Mouse (Mus musculus) frontal cortex, adult 2 months (tissue): ENCODE results near the gene Fam178b. TPM values are rescaled to one million over a fixed set of nuclear protein-coding genes. Genes with fewer than 3 reads are reported as not detected.
A peak's percentile ranks its signal among the peaks of the same experiment; 100 is the strongest.

Experiments
- DNase-seq, 2 experiments: peaks; one replicate each; pipeline ENCODE4 v3.0.0; 2022; ENCODE audit warnings: low spot score in 1 of 2; ENCODE audit errors: extremely low spot score in 1 of 2
- polyA plus RNA-seq: library from polyadenylated mRNA; depleted of rRNA; stranded (reverse); fragments of >200 nt; gene quantifications from 2 replicates; pipeline ENCODE4 v1.2.3, GENCODE M21; 2012

The Fam178b gene
- polyA plus RNA-seq, 1 experiment: 0.58 TPM

DNA sequence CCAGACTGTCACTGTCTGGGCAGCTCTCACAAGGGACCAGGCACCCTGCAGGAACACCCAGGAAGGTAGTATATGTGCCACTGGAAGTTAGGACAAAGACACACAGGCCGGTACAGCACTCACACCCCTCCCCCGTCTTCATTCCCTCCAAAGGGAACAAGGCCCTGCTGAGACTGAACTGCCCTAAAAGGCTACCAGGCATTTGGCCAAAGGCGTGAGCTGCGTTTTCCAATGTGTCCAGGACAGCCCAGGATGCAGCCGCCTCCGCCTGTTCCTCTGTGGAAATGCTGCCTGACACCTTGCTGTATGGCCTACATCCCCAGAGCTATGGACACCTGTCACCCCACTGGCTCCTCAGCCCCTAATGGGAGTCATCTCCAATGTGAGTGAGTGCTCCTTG lies 93.5 kb downstream of the Fam178b start:
- no peak for DNase-seq

DNA sequence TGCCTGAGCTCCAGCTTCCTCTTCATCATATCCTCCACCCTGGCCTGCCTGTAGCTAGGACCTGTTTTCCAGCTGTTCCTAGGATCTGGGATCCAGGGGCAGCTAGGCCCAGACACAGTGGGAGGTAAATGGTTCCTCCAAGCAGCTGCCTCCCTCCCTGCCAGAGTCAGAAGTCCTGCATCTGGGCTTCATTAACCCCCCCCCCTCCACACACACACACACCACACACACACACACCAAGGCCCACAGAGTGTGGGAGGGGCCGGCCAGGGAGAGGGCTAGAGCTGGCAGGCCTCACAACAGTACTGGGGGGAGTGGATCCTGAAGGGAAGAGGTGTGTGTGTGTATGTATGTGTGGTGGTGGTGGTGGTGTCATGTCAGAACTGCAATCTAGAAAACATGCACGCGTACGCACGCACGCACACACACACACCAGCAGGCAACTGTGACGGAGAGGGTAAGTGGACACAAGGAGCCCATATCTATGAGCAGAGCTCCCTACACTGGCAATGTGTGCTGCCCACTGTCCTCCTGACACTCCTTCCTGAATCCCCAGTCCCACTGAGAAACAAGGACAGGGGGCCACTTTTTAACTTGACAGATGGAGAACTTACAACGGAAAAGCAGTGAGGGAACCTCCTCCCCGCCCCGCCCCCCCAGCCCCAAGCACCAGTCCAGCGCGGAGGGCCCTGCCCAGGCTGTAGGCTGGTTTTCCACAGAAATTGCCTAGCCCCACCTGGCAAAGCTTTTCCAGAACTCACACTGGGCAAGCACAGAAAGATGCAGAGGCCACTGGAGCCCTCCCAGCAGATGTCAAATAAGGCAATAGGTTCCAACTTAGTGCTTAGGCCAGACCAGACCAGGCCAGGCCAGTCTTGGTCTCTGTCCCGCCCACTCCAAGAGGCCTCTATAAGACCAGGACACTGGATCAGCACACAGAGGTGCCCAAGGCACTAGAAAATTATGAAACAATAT lies 94.2 kb downstream of the Fam178b start:
- no peak for DNase-seq

GRCm38 (mm10) chr1:36587860-36588259 lies 95.1 kb downstream of the Fam178b start:
- DNase-seq: no peak

GRCm38 (mm10) chr1:36586288-36586687 lies 96.7 kb downstream of the Fam178b start:
- DNase-seq: no peak

- no peak for DNase-seq
These were observed 99.4 kb downstream of the Fam178b start for GRCm38 (mm10) chr1:36583408-36584116.

DNA sequence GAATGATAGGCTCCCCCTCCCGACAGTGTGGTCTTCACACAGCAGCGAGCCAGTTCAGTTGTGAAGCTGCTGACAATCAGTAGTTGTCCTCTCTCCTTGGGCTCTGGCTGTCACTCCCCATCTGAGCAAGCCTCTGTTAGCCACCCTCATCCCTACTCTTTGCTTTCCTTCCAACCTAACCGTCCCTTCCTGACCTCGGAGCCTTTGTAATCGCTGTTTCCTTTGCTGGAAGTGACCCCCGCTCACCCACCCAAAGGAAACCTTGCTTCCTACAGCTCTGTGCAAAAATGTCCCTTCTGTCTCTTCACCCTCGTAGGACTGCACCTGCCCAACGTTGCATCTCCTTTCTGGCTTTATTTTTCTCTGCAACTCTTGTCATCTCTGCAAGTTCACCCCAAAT lies 100.8 kb downstream of the Fam178b start:
- no peak for DNase-seq

DNA sequence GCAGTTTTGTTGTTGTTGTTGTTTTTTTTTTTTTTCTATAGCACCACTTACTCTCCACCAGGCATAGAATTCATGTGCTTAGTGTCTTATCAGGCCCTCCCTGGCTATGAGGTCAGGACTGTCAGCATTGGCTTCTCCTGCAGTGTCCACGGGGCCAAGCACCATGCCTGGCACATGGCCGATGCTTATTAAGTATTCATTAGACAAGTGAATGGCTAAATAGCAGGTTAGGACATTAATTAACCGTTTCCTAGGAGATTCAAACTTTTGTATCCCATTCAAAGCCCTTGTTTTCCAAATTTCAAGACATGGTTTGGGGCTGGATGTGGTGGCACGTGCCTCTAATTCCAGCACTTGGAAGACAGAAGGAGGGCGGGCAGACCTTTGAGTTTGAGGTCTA lies 101.7 kb downstream of the Fam178b start:
- no peak for DNase-seq

DNA sequence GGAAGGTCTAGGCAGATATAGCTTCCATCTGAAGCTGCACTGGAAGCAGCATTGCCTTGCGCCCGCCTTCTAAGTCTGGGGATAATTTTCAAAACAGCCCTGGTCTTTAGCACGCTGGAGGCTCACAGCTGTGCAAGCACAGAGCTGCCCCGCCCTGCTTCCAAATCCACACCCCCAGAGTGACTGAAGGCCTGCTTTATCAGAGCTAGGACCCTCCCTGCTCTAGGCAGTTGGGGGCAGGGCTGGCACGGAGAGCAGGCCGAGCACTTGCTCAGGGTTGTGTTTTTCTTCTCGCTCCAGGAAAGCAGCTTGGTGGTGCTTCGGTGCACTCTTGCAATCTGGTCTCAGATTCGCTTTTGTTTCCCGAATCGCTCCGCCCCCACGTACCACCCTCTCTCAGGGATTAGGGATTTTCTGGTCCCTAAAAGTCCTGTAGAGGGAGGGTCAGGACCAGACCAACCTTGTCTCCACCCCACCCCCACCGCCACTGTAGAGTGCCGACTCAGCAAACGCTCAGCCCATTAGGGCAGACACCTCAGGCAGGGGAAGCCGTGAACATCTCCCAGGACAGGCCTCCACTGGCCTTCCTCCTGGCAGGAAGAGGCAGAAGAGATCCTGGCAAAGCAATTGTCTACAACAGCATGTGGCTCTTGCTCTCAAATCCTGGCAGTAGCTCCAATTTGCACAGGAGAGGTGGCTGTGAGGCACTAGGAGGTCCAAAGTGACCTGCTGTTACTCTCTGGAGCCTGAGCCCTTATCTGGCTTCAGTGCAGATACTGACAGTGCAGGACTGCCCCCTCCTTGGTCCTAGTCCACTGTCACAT lies 102.4 kb downstream of the Fam178b start:
- DNase-seq: peak in 1 of 2 experiments; percentile 43

DNA sequence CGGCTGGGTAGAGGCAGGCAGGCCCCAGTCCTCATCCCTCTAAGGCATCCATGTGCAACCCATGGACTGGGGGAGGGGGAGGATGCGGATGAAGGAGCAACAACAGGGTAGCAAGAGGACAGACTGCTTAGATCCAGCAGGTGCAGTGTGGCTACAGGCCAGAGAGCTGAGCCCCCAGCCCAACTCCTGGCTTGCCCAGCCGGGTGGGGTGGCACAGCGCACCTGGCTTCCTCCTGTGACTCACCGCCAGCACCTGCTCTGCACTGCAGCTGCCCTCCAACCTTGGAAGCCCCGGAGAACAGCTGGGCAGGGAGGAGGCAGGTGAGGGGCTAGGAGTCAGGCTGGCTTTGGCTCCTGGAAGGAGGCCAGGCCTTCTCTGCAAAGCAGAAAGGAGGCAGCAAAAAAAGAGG lies 103.0 kb downstream of the Fam178b start:
- no peak for DNase-seq

DNA sequence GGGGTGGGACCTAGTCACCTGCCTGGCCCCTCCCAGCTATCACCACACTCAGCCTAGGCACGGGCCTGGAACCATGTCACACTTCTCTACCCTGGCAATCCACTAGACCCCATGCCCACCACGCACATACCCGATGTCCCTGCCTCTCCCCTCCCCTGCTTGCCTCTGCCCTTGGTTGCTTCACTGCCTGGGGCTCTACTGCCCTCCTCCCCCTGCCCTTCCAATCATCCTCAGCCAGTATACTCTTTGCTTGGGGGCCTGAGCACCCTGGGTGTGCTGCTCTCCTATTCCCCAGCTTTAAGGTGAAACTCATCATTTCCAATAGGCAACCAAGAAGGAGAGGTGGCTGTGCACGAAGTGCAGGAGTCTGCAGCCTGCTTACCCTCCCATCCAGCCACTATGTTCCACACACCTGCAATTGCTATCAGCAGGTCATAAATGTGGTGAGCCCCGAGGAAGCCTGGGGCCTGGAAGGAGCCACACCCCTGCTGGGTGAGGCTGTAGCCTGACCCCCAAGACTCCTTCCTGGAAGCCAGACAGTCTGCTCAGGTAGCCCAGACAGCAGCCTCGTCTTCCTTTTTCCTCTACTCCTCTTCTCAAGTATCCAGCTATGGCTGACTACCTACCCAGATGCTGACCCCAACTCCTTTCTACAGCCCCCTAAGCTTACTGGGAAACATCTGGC lies 105.8 kb downstream of the Fam178b start:
- DNase-seq: no peak

- DNase-seq: no peak
These were observed 107.6 kb downstream of the Fam178b start for GRCm38 (mm10) chr1:36575347-36575746.

DNA sequence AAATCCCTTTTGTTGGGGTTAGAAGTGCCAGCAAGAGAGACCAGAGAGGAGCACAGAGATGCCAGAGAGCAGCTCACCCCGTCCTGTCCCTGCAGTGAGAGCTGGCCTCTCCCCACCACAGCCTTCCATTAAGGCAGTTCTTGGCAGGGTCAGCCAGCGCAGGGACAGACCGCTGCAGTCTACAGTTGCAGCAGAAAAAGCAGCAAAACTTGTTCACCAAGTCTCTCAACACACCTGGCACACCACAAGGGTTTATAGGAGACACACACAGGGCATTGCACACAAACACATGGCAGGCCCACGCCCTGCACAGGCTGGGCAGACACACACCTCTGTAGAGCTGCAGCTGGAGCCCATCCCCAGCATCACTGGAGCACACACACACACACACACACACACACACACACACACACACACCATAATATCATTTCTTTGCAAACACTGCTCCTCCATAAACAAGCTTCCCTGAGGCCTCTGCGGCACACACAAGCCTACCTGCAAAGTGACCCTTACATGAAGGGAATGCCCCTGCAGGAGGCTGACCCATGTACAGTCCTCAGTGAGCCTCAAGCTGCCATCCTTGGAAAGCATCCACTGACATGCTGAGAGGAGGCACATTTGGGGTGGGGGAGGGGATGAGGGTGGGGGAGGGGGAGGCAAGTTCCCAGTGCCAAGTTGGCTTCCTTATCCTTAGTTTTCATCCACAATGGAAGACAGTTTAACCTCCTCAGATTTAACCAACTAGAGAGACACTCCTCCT lies 108.6 kb downstream of the Fam178b start:
- DNase-seq: no peak

- no peak for DNase-seq
These were observed 109.5 kb downstream of the Fam178b start for GRCm38 (mm10) chr1:36573524-36573923.

- DNase-seq: no peak
These were observed 110.3 kb downstream of the Fam178b start for GRCm38 (mm10) chr1:36572709-36573108.

GRCm38 (mm10) chr1:36572140-36572700 lies 110.8 kb downstream of the Fam178b start:
- no peak for DNase-seq

- DNase-seq: no peak
These were observed 111.4 kb downstream of the Fam178b start for GRCm38 (mm10) chr1:36571627-36572026.

- DNase-seq: no peak
These were observed 112.7 kb downstream of the Fam178b start for GRCm38 (mm10) chr1:36570320-36570719.

- DNase-seq: no peak
These were observed 113.2 kb downstream of the Fam178b start for GRCm38 (mm10) chr1:36569694-36570276.

- DNase-seq: no peak
These were observed 114.2 kb downstream of the Fam178b start for GRCm38 (mm10) chr1:36568776-36569175.
